Mouse (Mus musculus): ENCODE data around the gene Msh2.

DNA sequence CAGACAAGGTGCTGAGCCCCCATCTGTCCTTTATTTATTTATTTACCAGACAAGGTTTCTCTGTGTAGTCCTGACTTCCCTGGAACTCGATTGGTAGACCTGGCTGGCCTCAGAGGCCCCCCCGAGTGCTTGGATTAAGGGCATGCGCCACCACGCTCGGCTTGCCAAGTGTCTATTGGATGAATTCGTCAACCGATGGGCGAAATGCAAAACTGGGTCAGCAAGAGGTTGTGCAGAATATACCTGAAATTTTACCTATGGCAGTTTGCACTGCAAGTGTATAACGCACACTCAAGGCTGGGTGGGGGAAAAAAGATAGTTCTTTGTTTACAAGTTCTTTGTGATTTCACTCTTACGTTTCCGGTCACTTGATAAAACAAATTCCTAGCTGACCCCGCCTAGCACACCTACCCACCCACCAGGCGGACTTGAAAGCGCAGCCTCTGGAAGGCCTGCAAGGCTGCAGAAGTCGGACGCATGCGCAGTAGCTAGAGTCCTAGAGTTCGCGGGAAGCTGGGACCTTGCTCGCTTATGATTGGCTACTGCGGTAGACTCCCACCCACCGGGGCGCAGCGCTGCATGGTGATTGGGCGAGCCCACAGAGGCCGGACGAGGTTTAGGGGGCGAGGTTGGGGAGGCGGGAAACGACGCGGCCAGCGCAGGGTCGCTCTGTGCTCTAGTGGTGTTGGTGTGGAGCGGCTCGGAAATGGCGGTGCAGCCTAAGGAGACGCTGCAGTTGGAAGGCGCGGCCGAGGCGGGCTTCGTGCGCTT is at the start of gene Msh2:
- no peak; the same call in 1 of the 2 replicates for TF ChIP-seq CTCF (IDR thresholded peaks at IDR 0.05)
- no peak for TF ChIP-seq EP300 (IDR thresholded peaks at IDR 0.05)

All from lung, postnatal 0 days (tissue).